Mouse (Mus musculus) thymus, postnatal 0 days (tissue): ENCODE data around the gene Noa1. TPM values are rescaled to one million over a fixed set of nuclear protein-coding genes. Genes with fewer than 3 reads are reported as not detected.

Experiments used
- DNase-seq: peaks from one replicate; pipeline ENCODE4 v3.0.0-alpha.2; 2015; ENCODE audit warnings: low spot score
- polyA plus RNA-seq: library from polyadenylated mRNA; unstranded; fragments of >200 nt; fragmentation: Nextera tagmentation; extraction: Ambion mirVana; gene quantifications from 2 replicates; pipeline ENCODE4 v1.2.1, GENCODE M21; 2015

Gene Noa1
- polyA plus RNA-seq: 35.9 and 36.2 TPM in 2 replicates

DNA sequence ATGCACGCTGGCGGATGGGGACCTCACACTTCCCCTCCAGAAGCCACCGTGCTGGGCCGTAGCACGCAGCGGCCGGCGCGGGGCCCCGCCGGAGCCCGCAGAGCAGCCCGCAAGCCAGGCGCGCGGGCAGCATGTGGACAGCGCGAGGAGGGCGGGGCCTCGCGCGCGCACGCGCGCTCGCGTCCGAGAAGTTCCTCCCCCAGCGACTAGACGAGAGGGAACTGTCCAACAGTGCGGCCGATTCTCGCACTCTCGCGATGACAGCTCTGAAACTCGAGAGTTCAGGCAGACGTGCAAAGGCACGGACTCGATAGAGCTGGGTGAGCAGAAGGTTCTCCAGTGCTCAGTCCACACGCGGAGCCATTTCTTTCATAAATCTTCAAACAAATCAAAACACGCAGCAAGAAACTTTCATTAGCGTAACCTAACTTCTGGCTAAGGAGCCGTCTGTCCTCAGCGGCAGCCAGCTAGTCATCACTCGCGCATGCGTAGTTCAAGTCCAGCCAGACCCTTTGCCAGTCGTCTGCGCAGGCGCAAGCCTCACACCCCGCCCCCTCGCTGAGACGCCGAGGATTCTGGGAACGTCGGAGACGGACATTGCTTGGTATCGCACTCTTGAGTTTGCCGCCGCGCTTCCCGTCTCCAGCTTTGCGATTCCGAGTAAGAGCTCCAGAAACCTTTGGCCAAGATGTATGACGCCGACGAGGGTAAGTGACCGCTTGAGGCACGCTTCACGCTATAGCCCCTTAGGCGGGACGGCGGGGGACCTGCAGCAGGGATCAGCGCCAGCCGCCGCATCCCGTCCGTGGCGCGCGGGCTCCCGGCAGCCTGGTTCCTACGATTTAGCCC, at the start of gene Noa1, which contains the start of gene Polr2b:
Gene Noa1, minus strand, starts transcription at position 161 of the 849 bp plus-strand sequence.
Gene Polr2b, plus strand, starts transcription at position 224 of the 849 bp plus-strand sequence.
- DNase-seq: peak; percentile 97

DNA sequence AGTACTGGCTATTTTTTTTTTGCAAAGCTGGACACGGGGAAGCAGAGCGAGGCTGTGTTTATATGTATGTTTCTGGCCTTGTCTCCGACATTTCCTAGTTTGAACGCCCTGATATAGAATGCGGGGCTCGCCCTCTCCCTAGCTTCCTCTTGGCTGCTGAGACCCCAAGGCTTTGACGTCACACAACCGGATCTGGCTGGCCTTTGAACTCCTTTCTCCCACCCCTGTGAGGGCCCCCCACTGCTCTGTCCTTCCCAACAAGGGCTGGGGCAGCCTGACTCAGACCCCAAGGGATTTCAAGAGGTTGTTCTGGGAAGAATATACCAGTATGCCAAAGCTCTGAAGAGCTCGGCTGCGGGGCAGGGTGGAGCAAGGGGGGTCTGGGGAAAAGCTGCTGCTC, 48.5 kb upstream of the Noa1 start:
- peak; percentile 68 for DNase-seq

DNA sequence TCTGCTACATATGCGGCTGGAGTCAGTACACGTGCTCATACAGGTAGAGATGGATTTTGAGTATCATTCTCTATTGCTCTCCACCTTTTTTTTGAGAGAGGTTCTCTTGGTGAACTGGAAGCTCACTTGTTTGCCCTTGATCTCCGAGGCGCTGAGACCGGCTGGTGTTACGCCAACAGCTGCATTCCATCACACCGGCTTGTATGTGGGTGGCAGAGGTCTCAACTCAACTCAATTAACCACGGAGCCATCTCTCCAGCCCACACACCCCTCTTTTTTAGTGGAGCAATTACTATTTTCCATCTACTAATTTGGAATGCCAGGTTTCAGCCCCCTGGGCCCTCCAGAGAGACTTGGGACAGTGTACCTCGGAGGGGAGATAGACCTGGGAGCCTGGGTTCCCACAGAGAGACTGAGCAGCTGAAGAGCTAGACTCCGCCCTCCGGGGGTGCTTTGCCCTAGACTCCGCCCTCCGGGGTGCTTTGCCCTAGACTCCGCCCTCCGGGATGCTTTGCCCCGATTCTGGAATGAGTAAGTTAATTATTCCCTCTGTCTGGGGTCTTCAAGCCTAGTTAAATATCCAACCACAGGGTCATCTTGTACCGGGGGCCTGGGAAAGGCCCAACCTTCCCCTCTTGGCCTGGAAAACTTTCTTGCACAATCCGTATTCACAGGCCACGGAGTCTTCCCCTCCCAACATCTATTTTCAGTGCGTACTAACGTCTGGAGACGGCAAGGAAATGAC, 47.7 kb upstream of the Noa1 start:
- peak; percentile 77 for DNase-seq

DNA sequence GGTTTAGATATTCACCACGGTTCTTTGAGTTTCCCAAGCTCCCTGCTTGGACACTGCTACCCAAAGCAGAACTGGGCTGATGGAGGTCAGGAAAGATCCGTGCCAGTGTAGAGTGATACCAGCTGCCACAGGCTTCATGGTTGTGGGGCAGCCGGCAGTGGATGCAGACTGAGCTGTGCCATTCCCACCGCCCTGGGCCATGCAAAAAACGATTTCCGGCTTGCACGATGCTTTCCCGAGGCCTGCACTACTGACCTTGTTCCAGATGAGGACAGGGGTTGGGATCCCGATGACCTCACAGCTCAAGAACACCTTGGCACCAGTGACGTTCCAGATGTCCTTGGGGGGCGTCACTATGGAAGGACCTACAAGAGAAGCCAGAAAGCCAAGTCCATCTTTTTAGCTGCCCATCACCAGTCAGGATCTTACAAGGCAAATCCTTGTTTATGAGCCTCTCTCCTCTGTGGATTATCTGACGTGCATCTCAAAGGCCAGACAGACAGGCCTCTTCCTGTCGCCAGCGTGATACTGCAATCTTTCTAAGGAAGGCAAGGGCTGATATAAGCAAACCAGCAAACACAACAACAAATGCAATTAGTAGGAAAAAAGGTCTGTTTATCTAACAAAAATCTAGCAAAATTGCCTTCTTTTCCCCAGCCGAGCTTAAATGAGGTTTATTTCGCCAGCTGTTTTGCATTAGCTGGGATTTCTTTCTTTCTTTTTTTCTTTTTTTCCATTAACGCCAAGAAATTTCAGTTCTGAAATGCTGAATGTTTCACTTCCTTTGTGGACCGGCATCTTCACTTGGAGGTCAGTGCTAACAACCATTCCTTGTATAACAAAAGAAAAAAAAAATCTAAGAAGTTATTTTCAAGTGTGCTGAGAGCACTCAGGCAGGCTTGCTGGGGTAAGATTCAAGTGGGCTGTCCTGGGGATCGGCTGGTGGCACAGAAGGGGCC, 45.7 kb upstream of the Noa1 start:
- no peak for DNase-seq

DNA sequence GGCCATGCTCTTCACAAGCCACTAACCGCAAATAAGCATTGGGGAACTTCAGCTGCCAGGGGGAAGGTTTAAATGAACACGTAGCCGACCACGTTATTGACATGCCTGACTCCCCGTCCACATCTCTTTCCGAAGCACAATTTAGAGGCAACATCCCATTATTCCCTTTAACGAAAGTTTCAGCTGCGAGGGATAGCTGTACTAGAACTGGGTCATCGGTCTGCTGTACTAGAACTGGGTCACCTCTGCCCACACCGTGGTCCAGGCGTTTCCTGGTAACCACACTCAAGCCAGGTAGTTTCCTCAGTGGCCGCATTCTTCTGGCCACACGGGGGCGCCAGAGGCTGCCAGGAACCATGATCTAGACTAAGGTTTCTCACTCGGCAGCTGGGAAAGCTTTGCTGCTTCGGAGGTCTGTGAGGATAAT, 44.5 kb upstream of the Noa1 start:
- peak; percentile 83 for DNase-seq

DNA sequence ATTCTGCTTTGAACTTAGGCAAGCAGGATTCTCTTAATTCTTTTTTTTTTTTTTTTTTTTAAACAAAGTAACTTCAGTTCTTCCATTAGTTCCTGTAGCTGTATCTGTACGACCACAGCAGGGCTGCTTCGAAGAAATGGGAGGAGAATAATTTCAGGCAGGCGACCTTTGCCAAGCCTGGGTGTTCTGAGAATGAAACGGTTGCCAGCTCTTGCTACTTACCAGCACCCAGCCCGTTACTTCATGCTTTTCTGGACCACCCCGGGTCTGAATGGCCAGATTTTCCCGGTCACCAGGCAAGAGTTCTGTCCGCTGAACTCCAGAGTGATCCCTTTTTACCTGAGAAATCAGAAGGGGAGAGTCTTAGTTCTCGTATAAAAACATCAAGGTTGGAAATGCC, 41.8 kb upstream of the Noa1 start:
- DNase-seq: no peak

DNA sequence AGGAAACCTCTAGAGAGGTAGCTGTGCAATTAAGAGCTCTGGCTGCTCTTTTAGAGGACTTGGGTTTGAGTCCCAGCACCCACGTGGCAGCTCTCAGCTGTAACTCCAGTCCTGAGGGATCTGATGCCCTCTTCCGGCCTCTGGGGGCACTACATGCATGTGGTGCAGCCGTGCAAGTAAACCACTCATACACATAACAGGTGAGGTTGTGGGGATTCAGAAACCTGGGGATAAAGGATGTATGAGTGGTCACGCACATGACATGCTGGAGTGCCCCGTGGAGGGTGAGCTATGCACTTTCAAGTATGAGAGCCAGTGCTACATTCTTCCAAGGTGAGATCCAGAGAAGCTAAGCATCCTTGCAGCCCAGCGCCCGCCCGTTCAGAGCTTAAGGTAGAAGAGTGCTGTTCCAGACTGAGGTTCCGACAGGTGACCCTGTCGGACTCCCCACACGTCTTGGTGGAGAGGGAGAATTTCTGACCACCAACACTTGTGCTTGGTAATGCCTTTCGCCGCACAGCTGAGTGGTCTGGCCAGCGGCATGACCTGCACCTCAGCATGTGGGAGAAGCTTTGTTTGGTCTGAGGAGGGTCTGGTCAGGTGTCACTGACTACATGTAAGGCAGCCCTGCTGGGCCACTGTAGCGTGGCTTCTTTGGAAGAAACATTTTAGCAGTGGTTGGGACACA, 40.2 kb upstream of the Noa1 start:
- no peak for DNase-seq

DNA sequence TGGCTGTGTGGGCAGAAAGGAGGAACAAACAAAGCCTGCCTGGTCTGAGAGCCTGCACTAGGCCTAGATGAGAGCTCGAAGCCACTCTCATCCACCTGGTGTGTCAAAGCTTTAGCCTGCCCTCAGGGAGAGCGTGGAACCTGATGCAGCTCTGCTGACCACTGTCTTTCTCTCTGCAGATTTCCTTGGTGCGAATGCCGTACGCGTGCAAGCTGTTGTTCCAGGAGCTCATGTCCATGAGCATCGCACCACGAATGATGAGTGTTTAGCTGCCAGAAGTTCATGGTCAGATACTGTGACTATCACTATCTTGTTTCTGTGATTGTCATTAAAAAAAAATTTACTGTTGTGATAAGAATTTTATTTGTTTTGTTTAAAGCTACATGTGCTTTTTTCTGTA, 39.0 kb upstream of the Noa1 start:
- DNase-seq: no peak

DNA sequence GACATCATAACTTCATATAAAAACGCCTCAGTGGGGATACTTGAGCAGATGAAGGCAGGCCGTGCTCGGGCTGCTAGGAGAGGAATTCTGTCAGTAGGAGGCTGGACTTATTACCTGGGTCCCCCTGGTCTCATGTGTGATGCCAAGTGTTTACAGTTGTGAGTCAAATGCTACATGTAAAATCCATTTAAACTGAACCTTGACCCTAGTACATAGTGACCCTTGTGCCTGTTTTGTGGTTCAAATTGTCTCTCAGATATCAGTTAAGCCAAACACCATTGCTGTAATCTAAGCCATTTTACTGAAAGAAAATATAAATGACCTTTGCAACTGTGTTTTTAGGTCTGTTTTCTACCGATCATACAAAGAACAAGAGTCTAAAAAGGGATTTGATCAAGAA, 30.1 kb upstream of the Noa1 start:
- DNase-seq: no peak

DNA sequence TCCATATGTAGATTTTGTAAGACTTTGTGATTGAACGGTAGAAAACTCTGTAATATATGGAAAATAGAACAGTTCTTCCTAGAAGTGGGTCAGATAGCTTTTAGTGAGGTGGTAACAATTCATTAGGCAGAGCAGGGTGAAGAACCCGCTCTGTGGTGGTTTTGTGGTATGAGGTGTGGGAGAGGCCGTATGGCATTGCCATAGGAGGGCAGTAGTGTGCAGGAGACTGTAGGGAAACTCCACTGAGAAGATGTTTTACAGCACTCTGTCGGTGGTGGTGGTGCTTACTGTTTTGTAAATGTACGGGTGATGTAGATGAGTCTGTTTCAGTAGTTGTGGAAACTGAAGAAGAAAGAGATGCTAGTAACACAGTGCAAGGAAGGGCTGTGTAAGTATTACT, 20.3 kb upstream of the Noa1 start:
- DNase-seq: peak; percentile 8

DNA sequence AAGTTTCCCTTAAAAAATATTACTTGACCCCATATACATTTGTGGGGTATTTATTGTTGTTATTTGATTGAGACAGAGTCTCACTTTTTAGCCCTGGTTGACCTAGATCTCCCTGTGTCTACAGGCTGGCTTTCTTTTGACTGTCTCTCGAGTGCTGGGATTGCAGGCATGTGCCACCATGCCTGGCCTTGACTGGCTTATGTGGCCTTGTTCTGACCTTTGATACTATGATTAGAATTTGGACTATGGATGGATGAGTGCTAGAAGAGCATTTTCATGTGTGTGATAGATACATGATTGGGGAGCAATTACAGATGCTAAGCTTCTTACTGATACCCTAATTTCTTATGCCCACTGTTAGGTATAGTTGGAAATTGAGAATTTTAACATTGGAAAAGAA, 15.1 kb upstream of the Noa1 start:
- DNase-seq: no peak

DNA sequence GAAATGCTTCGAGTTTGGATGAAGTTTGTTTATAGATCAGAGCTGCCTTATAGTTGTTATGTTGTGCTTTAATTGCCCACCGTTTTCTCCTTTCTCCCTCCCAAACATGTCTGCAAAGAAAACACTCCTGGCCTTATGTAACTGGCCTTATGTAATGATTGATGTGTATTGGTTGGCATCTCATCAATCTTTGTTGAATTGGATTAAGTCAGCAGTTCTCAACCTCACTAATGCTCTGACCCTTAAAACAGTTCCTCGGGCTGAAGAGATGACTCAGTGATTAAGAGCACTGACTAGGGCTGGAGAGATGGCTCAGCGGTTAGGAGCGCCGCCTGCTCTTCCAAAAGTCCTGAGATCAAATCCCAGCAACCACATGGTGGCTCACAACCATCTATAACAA, 5.1 kb upstream of the Noa1 start:
- no peak for DNase-seq

DNA sequence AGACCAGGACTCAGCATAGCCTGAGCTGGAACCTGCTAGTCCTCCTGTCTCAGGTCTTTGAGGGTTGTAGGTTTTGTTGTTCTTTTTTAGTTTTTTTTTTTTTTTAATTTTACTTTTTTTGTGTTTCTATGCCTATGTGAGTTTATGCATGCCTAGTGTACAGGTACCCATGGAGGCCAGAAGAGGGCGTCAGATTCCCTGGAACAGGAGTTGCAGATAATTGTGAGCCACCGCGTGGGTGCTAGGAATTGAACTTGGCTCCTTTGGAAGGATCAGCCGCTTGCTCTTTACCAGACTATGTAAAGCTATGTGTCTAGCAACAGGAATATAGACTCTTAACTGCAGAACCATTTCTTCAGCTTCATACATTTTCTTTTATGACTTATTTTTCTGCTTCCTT, 4.3 kb upstream of the Noa1 start:
- DNase-seq: no peak

DNA sequence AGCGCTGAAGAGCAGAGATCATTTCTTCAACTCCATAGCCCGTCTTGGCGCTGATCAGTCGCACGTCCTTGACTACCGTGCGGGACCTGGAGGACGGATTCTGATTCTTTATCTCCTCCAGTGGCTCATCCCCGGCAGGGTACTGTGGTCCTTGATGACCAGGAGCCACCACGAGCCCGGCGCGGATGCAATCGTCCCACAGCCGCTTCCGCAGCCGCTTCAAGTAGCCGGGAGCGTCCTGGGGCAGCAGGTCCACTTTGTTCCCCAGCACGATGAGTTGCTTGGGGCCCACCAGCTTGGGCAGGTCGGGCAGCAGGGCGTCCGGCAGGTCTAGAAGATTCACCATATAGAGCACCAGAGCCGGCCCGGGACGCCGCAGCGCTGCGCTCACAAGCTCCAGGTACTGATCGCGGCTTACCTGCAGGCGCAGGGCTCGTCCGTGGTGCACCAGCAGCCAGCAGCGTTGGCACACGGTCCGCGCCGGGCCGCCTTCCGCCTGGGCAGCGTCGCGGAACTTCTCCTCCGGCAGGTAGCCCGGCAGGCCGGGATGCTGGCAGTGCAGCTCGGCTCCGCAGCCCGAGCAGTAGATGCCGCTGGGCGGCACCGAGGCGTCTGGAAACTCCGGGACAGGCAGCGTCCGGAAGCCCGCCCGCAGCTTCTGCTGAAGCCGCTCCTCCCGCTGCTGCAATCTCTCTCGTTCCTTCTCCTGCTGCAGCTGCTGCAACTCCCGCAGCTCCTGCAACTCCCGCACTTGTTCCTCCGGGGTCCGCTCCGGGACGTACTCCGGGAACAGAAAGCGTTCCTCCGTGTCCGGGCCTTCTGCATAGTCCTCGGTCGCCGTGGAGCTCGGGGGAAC, 605 bp downstream of the Noa1 start:
- DNase-seq: peak; percentile 63

DNA sequence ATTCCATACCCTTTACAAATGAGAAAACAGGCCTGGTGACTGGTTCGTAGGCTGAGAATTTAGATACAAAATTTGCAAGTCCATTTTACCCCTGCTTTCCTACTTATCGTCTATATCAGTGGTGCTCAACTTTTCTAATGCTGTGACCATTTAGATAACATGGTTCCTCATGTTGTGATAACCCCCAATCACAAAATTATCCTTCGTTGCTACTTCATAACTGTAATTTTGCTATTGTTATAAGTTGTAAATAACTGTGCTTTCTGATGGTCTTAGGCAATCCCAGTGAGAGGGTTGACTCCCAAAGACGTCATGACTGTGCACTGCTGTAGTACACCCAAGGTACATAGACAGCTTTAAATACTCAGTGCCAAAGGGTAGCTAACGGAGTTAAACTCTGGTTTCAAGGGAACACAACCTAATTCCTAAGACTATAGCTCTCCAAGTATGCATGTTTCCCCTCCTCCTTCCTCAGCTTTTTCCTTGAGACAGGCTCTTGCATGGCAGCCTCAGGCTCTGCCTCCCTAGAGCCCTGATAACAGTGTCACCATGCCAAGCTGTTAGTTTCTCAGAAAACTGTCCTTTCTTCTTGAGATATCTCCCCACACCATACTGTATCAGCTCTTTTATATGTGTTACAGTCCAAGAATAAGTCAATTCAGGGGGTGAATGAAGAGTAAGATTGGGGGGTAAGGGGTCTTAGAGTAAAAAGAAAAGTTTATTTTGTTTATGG, 1.9 kb downstream of the Noa1 start:
- DNase-seq: no peak

DNA sequence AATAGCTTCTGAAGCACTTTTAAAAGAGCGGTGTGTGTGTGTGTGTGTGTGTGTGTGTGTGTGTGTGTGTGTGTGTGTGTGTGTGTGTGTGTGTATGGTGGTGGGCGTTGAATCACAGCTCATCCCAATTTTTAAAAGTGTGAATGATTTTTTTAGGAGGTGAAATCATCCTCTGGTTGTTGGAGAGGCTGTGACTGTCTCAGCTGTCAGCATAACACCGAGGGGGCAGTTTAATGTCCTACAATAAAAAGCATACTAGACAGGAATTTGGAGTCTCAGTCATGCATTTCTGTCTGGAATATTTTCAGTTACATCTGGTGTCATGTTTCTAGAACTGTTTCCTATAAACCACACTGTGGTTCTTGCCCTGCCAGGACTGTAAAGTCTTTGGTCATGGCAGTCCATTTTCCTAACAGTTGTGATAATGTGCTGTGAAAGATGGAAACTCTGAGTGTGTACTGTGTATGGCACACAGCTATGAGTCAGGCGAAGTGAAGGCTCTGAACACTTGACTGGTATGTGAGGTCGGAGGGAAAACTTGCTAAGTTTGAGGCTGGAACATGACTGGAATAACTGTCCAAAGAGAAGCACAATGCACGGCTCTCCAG, 8.5 kb downstream of the Noa1 start:
- DNase-seq: no peak

DNA sequence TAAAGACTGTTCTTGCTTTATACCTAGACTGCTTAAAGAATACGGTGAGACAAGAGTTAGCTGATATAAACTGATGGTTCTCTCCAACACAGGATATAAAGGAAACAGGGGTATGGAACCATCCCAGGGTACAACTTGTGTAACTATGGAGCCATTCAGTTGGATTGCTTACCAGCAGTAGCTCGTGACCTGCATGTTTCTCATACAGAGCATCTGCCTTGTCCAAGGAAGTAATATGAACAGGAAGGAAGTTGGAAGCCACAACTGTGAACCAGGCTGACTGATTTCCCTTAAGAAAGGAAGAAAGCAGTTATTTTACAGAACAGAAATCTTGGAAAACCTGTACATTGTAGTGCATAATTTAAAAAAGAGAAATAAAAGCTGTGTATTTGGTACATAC, 10.4 kb downstream of the Noa1 start:
- no peak for DNase-seq

DNA sequence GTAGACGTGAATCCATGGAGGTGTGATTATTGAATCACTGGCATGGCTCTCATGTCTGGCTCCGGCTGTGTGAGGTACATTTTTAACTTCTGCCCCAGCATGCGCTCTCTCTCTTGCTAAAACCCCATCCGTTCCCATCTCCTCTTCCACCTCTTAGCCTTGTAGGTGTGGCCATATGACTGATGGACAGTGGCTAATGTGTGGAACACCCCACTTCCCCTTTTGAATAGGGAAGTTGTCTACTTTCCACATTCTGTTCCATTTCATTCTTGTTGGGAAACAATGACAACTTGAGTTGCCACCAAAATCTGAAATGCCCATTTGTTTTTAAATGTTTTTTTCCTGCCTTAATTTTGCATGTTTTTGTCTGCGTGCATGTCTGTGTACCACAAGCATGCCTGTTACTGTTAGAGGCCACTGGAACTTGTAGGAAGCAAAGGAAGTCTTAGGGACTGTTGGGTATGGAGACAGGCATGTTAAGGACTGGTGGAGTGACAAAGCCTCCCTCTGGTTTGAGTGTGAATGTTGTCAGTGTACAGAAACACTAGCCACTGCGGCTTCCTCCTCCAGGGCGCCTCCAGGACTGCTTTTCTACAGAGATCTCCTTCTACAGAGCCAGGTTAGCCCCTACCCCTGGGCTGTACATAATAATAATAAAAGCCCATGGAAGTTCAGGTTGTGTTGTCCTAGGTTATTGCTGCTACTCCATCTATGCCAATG, 16.9 kb downstream of the Noa1 start:
- DNase-seq: no peak
